Comparison of ENCODE assay signal across 23 mouse cellular contexts in genomic region chr11:6335321-6335720, GRCm38 (mm10).
"Had no signal": no experiment of that assay in that cellular context is flagged by ENCODE, and none has a peak within 500 bp of the region (broad histone marks: within the 10 kb centered on the region; RNA-seq: fewer than 3 reads in every experiment).

No protein-coding gene starts in this region.

- H3K9ac ChIP-seq: intestine, embryonic 15.5 days; kidney, embryonic 15.5 days; limb, embryonic 13.5 days; liver, embryonic 13.5 days; lung, embryonic 15.5 days; midbrain, embryonic 13.5 days; neural tube, embryonic 13.5 days; stomach, embryonic 15.5 days had no signal

- DNase-seq: kidney, adult 11 months; layer of hippocampus, adult 9-11 months; liver, embryonic 13.5 days; lung, adult 18-20 months; lung, postnatal 10 days; lung, postnatal 36 days; retina, postnatal 1 day; right cerebral cortex, postnatal 25 days; spleen, adult 18-20 months; thymus, postnatal 25 days had no signal

- H3K4me3 ChIP-seq: intestine, embryonic 15.5 days; kidney, embryonic 15.5 days; layer of hippocampus, adult 2 months; limb, embryonic 10.5 days; limb, embryonic 13.5 days; liver, embryonic 13.5 days; lung, embryonic 15.5 days; megakaryocyte, embryonic 14.5 days; midbrain, embryonic 10.5 days; midbrain, embryonic 13.5 days; myocyte; neural tube, embryonic 13.5 days; stomach, embryonic 15.5 days had no signal

- H3K4me2 ChIP-seq: intestine, embryonic 15.5 days; kidney, embryonic 15.5 days; limb, embryonic 13.5 days; liver, embryonic 13.5 days; lung, embryonic 15.5 days; midbrain, embryonic 13.5 days; neural tube, embryonic 13.5 days; stomach, embryonic 15.5 days had no signal

- H3K9me3 ChIP-seq: intestine, embryonic 15.5 days; kidney, embryonic 15.5 days; limb, embryonic 10.5 days; limb, embryonic 13.5 days; liver, embryonic 13.5 days; lung, embryonic 15.5 days; megakaryocyte, embryonic 14.5 days; midbrain, embryonic 10.5 days; midbrain, embryonic 13.5 days; neural tube, embryonic 13.5 days; stomach, embryonic 15.5 days had no signal

- H3K4me1 ChIP-seq: intestine, embryonic 15.5 days; kidney, embryonic 15.5 days; limb, embryonic 10.5 days; limb, embryonic 13.5 days; liver, embryonic 13.5 days; lung, embryonic 15.5 days; midbrain, embryonic 10.5 days; midbrain, embryonic 13.5 days; neural tube, embryonic 13.5 days; stomach, embryonic 15.5 days had no signal

- H3K27me3 ChIP-seq: intestine, embryonic 15.5 days; kidney, embryonic 15.5 days; limb, embryonic 13.5 days; liver, embryonic 13.5 days; lung, embryonic 15.5 days; megakaryocyte, embryonic 14.5 days; midbrain, embryonic 13.5 days; neural tube, embryonic 13.5 days; stomach, embryonic 15.5 days had no signal

- ATAC-seq: intestine, embryonic 15.5 days; midbrain, embryonic 13.5 days; midbrain, embryonic 16.5 days had no signal

- H3K27ac ChIP-seq: intestine, embryonic 15.5 days; kidney, embryonic 15.5 days; layer of hippocampus, adult 2 months; limb, embryonic 10.5 days; limb, embryonic 13.5 days; liver, embryonic 13.5 days; lung, embryonic 15.5 days; midbrain, embryonic 10.5 days; midbrain, embryonic 13.5 days; neural tube, embryonic 13.5 days; stomach, embryonic 15.5 days had no signal
